Mouse (Mus musculus) intestine, postnatal 0 days (tissue): ENCODE data around the gene Olfr510. TPM values are rescaled to one million over a fixed set of nuclear protein-coding genes. Genes with fewer than 3 reads are reported as not detected.
"Not testable (repeated sequence)": the region's sequence is repeated elsewhere in the genome, so short reads cannot be mapped to it uniquely, and the experiment has no call there.

ENCODE experiments used
- ATAC-seq: fragments of 200-750 bp; cut with Nextera tagmentation; 2 replicates; pipeline ENCODE4 v1.8.0; 2017; ENCODE audit warnings: mild to moderate bottlenecking, moderate TSS enrichment, moderate library complexity
- H3K27ac ChIP-seq: fragments of 300-500 bp; sonication (generic); 2 replicates; pipeline ENCODE4 v1.5.1; 2014; ENCODE audit warnings: mild to moderate bottlenecking, low read depth, low read length, moderate library complexity
- H3K27me3 ChIP-seq: fragments of 300-500 bp; sonication (generic); replicated peaks from 2 replicates; pipeline ENCODE4 v1.6.1; 2014; ENCODE audit warnings: low read length, mixed read lengths; ENCODE audit not compliant: control insufficient read depth, insufficient read depth
- H3K36me3 ChIP-seq: fragments of 300-500 bp; sonication (generic); 2 replicates; pipeline ENCODE4 v1.6.1; 2014; ENCODE audit warnings: mild to moderate bottlenecking, moderate library complexity; ENCODE audit not compliant: control insufficient read depth, insufficient read depth
- H3K4me1 ChIP-seq: fragments of 300-500 bp; sonication (generic); replicated peaks from 2 replicates; pipeline ENCODE4 v1.6.1; 2014; ENCODE audit warnings: antibody characterized with exemption, low read length, mixed read lengths; ENCODE audit not compliant: control insufficient read depth, insufficient read depth
- H3K4me2 ChIP-seq: fragments of 300-500 bp; sonication (generic); replicated peaks from 2 replicates; pipeline ENCODE4 v1.6.1; 2014; ENCODE audit warnings: low read depth, mild to moderate bottlenecking, moderate library complexity
- H3K4me3 ChIP-seq: fragments of 300-500 bp; sonication (generic); 2 replicates; pipeline ENCODE4 v1.5.1; 2014; ENCODE audit warnings: low read depth, low read length
- H3K9ac ChIP-seq: fragments of 300-500 bp; sonication (generic); 2 replicates; pipeline ENCODE4 v1.6.1; 2014; ENCODE audit warnings: mild to moderate bottlenecking, low read depth, low read length
- H3K9me3 ChIP-seq: fragments of 300-500 bp; sonication (generic); 2 replicates; pipeline ENCODE4 v1.6.1; 2016; ENCODE audit warnings: mixed run types; ENCODE audit not compliant: control insufficient read depth
- CTCF ChIP-seq: sonication (generic); IDR thresholded peaks from 2 replicates; pipeline ENCODE4 v1.5.1; 2016; ENCODE audit warnings: low read depth, mild to moderate bottlenecking, control low read depth, antibody characterized with exemption, moderate library complexity
- WGBS: fragments of 180-500 bp; shearing (Covaris S2); extraction: QIAGEN DNeasy Blood & Tissue Kit; methylation state at CpG from one replicate; pipeline ENCODE4 v1.1.7; 2014; 5-methylcytosine and 5-hydroxymethylcytosine counted together
- polyA plus RNA-seq: library from polyadenylated mRNA; unstranded; fragments of >200 nt; fragmentation: Nextera tagmentation; extraction: Ambion mirVana; gene quantifications from 2 replicates; pipeline ENCODE4 v1.2.1, GENCODE M21; 2015

Olfr510 gene
- not detected in 2 replicates for polyA plus RNA-seq

DNA sequence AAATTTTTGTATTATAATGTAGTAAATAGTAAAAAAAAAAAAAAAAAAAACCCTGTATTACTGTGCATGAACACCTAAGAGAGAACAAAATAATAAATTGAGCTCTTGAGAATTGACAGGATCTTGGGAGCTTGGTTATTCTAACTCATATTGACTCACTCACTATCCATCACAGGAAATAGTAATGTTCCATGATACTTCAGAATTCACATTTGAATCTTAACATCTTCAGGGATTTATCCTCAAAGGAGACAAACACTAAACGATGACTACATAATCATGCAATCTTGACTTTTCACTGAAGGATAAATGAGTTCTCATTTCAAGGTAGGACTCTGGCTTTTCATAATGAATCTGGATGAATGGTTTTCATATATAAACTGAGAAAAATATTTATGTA, at the start of gene Olfr510:
Olfr510 (plus strand) TSS at position 301 of the 400 bp plus-strand sequence.
- H3K4me3 ChIP-seq, result no peak within 1 kb of the TSS
- H3K4me1 ChIP-seq, result no peaks in the 10 kb centered on the region
- no peak for TF ChIP-seq CTCF
- H3K9me3 ChIP-seq, result no peaks in the 10 kb centered on the region
- H3K36me3 ChIP-seq, result no peaks in the 10 kb centered on the region
- no peak for ATAC-seq
- 95% methylated on average over 1 of the region's 1 CpGs for WGBS
- H3K27me3 ChIP-seq, result no peaks in the 10 kb centered on the region
- H3K9ac ChIP-seq, result no peak within 1 kb of the TSS
- no peak within 1 kb of the TSS for H3K4me2 ChIP-seq
- no peak within 1 kb of the TSS for H3K27ac ChIP-seq

- H3K9me3 ChIP-seq, H3K27ac ChIP-seq, H3K9ac ChIP-seq, H3K4me1 ChIP-seq, H3K27me3 ChIP-seq, H3K4me2 ChIP-seq, H3K4me3 ChIP-seq, H3K36me3 ChIP-seq: not testable (repeated sequence)
- WGBS, result 27% methylated on average over 3 of the region's 3 CpGs
- ATAC-seq, result peak; percentile 95
Observed at GRCm38 (mm10) chr7:108616781-108617180, 49.4 kb upstream of the Olfr510 start.

DNA sequence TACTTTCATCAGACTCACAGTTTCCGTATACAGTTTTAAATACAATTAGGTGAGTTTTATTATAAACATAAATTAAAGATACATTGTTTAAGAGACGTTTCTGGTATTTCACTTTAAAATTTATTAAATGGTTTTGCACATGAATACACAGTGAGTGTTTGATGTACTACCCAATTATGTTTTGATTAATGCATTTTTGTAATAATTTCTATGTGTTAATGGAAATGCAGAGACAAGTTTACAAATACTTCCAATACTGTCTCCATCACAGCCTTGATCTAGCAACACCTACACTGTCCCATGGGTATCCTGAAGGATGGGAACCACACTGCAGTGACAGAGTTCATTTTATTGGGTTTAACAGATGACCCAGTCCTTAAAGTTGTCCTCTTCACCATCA, 44.7 kb upstream of the Olfr510 start, which contains the start of gene Olfr507:
Olfr507 (plus strand) TSS at position 301 of the 400 bp plus-strand sequence.
- no peak within 1 kb of the TSS for H3K9ac ChIP-seq
- no peaks in the 10 kb centered on the region for H3K4me1 ChIP-seq
- no peaks in the 10 kb centered on the region for H3K36me3 ChIP-seq
- no peaks in the 10 kb centered on the region for H3K27me3 ChIP-seq
- H3K4me2 ChIP-seq, result no peak within 1 kb of the TSS
- ATAC-seq, result no peak
- H3K27ac ChIP-seq, result no peak within 1 kb of the TSS
- WGBS, result 72% methylated on average over 2 of the region's 2 CpGs
- H3K9me3 ChIP-seq, result no peaks in the 10 kb centered on the region
- no peak within 1 kb of the TSS for H3K4me3 ChIP-seq
- no peak for TF ChIP-seq CTCF

DNA sequence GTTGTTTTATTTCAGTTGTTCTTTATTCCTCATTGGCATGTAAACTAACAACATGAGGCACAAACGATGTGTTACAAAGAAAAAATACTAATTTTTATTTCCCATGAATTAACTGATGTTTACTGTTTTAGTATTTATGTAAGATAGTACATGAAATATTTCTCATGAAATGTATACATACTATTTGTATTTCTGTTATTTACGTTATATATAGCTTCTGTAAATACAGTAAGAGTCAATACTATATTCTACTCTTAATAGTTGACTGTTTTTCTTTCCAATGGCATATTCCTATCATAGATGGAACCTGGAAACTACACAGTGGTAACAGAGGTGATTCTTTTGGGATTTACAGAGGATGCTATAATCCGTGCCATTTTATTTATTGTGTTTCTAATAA, 36.5 kb upstream of the Olfr510 start, which contains the start of gene Olfr508:
Olfr508 (plus strand) TSS at position 301 of the 400 bp plus-strand sequence.
- no peak within 1 kb of the TSS for H3K4me2 ChIP-seq
- WGBS, result 87% methylated on average over 3 of the region's 3 CpGs

DNA sequence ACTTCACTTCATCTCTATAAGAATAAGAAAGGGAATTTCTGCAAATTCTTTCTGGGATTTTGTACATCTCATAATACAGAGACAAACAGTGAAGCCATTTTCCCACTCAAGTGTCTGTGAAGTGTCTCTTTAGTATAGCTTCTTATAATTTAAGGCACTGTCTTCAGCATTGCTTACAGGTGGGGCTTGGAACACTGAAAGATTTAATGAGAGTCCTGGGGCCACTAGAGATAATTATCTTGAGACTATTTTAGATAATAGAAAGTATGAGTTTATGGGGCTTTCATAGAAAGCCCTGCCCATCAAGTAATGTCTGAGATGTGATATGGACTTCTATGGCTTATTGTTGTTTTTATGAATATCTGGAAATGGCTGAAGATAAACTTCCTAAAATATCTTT, 14.4 kb upstream of the Olfr510 start, which contains the start of gene Olfr509:
Olfr509 (minus strand) TSS at position 101 of the 400 bp plus-strand sequence.
- Histone ChIP-seq H3K27ac (no peak within 1 kb of the TSS), H3K4me1 (no peaks in the 10 kb centered on the region), H3K27me3 (no peaks in the 10 kb centered on the region), H3K9me3 (no peaks in the 10 kb centered on the region), H3K36me3 (no peaks in the 10 kb centered on the region), H3K4me3 (no peak within 1 kb of the TSS), H3K9ac (no peak within 1 kb of the TSS), H3K4me2 (no peak within 1 kb of the TSS)
- TF ChIP-seq CTCF, result no peak
- ATAC-seq, result no peak

More for the DNA sequence above, 36.5 kb upstream of the Olfr510 start, which contains the start of gene Olfr508:
- no peaks in the 10 kb centered on the region for H3K9me3 ChIP-seq
- no peak for TF ChIP-seq CTCF
- no peaks in the 10 kb centered on the region for H3K36me3 ChIP-seq
- no peak within 1 kb of the TSS for H3K27ac ChIP-seq
- no peak within 1 kb of the TSS for H3K9ac ChIP-seq
- H3K27me3 ChIP-seq, result no peaks in the 10 kb centered on the region
- no peaks in the 10 kb centered on the region for H3K4me1 ChIP-seq
- ATAC-seq, result no peak
- no peak within 1 kb of the TSS for H3K4me3 ChIP-seq

- 90% methylated on average over 3 of the region's 3 CpGs for WGBS
- H3K9ac ChIP-seq, result no peak overlapping the region
- no peaks in the 10 kb centered on the region for H3K36me3 ChIP-seq
- H3K4me1 ChIP-seq, result no peaks in the 10 kb centered on the region
- no peak overlapping the region for H3K4me3 ChIP-seq
- no peak for TF ChIP-seq CTCF
- H3K27ac ChIP-seq, result no peak overlapping the region
- no peaks in the 10 kb centered on the region for H3K27me3 ChIP-seq
- H3K4me2 ChIP-seq, result no peak overlapping the region
- no peaks in the 10 kb centered on the region for H3K9me3 ChIP-seq
- ATAC-seq, result no peak
Observed at GRCm38 (mm10) chr7:108662419-108662818, 3.8 kb upstream of the Olfr510 start.

DNA sequence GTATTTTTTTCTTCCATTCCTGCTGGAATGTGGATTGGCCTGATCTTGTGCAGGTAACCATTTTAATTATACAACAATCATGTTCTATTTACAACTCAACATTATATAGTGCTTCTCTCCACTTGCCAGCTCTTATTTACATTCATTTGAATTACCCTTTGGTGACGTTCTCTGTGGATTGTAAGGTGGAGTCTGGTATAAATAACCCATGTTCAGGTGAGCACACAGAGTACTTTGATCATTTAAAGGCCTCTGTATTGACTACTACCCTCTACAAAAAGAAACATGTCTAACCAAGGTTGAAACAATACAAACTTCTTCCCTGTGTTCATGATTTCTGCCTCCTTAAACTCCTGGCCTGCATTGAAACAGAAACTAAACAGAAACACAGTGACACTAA, 4.8 kb downstream of the Olfr510 start:
- H3K36me3 ChIP-seq, result no peaks in the 10 kb centered on the region
- H3K4me1 ChIP-seq, result no peaks in the 10 kb centered on the region
- WGBS, result 34% methylated on average over 1 of the region's 1 CpGs
- ATAC-seq, result peak; percentile 69
- no peak overlapping the region for H3K9ac ChIP-seq
- H3K9me3 ChIP-seq, result no peaks in the 10 kb centered on the region
- H3K4me3 ChIP-seq, result no peak overlapping the region
- H3K4me2 ChIP-seq, result no peak overlapping the region
- TF ChIP-seq CTCF, result no peak
- H3K27me3 ChIP-seq, result no peaks in the 10 kb centered on the region
- H3K27ac ChIP-seq, result no peak overlapping the region
